Mouse (Mus musculus): ENCODE measurements around the gene Zkscan17. TPM values are rescaled to one million over a fixed set of nuclear protein-coding genes. Genes with fewer than 3 reads are reported as not detected.
"Not testable (repeated sequence)": the region's sequence is repeated elsewhere in the genome, so short reads cannot be mapped to it uniquely, and the experiment has no call there.

Zkscan17 gene
- 11.6 and 15.9 TPM in 2 replicates for polyA plus RNA-seq (2015; fragmentation: Nextera tagmentation; extraction: Ambion mirVana)

GRCm38 (mm10) chr11:59526472-59527080 is at the start of gene Zkscan17:
Zkscan17 (minus strand) TSS chr11:59526751.
- Histone ChIP-seq H3K4me2 (no peak within 1 kb of the TSS), H3K9me3 (replicated peaks) (no peaks in the 10 kb centered on the region), H3K9ac (no peak within 1 kb of the TSS), H3K4me1 (replicated peaks) (no peaks in the 10 kb centered on the region), H3K27ac (no peak within 1 kb of the TSS), H3K27me3 (no peaks in the 10 kb centered on the region), H3K4me3 (no peak within 1 kb of the TSS), H3K36me3 (no peaks in the 10 kb centered on the region)
- ATAC-seq (replicated peaks; ENCODE audit: insufficient number of reproducible peaks, insufficient read depth, low FRiP score, low read depth), result no peak
- WGBS, result 45% methylated on average over 8 of the region's 8 CpGs

GRCm38 (mm10) chr11:59576135-59576534 is 49.6 kb upstream of the Zkscan17 start, which contains the start of gene Olfr222:
Olfr222 (minus strand) TSS chr11:59576235.
- peaks cover 44% of the 10 kb centered on the region for H3K27me3 ChIP-seq
- not testable (repeated sequence) for H3K4me2 ChIP-seq; H3K4me1 ChIP-seq (replicated peaks); H3K4me3 ChIP-seq; H3K36me3 ChIP-seq; H3K9ac ChIP-seq; ATAC-seq (replicated peaks; ENCODE audit: insufficient number of reproducible peaks, insufficient read depth, low FRiP score, low read depth); H3K27ac ChIP-seq; H3K9me3 ChIP-seq (replicated peaks)

GRCm38 (mm10) chr11:59575726-59576125 is 49.2 kb upstream of the Zkscan17 start:
- no peak overlapping the region for H3K4me3 ChIP-seq
- no peak overlapping the region for H3K27ac ChIP-seq
- H3K27me3 ChIP-seq, result peaks cover 48% of the 10 kb centered on the region
- H3K9ac ChIP-seq, result no peak overlapping the region
- no peaks in the 10 kb centered on the region for H3K36me3 ChIP-seq
- no peaks in the 10 kb centered on the region for H3K9me3 ChIP-seq (replicated peaks)
- 47% methylated on average over 9 of the region's 9 CpGs for WGBS
- H3K4me1 ChIP-seq (replicated peaks), result no peaks in the 10 kb centered on the region
- H3K4me2 ChIP-seq, result no peak overlapping the region
- no peak for ATAC-seq (replicated peaks; ENCODE audit: insufficient number of reproducible peaks, insufficient read depth, low FRiP score, low read depth)

- H3K4me2 ChIP-seq, result no peak overlapping the region
- H3K27ac ChIP-seq, result no peak overlapping the region
- WGBS, result 50% methylated on average over 3 of the region's 3 CpGs
- H3K9ac ChIP-seq, result no peak overlapping the region
- no peak for ATAC-seq (replicated peaks; ENCODE audit: insufficient number of reproducible peaks, insufficient read depth, low FRiP score, low read depth)
- no peaks in the 10 kb centered on the region for H3K4me1 ChIP-seq (replicated peaks)
- H3K9me3 ChIP-seq (replicated peaks), result no peaks in the 10 kb centered on the region
- no peaks in the 10 kb centered on the region for H3K36me3 ChIP-seq
- H3K27me3 ChIP-seq, result peaks cover 44% of the 10 kb centered on the region
- no peak overlapping the region for H3K4me3 ChIP-seq
These were observed 42.8 kb upstream of the Zkscan17 start for GRCm38 (mm10) chr11:59569306-59569705.

GRCm38 (mm10) chr11:59562837-59563236 is 36.3 kb upstream of the Zkscan17 start:
- Histone ChIP-seq H3K36me3 (no peaks in the 10 kb centered on the region), H3K9me3 (replicated peaks) (no peaks in the 10 kb centered on the region), H3K4me3 (no peak overlapping the region), H3K27me3 (no peaks in the 10 kb centered on the region), H3K9ac (no peak overlapping the region), H3K4me1 (replicated peaks) (no peaks in the 10 kb centered on the region), H3K27ac (no peak overlapping the region), H3K4me2 (no peak overlapping the region)
- WGBS, result 76% methylated on average over 9 of the region's 9 CpGs
- no peak for ATAC-seq (replicated peaks; ENCODE audit: insufficient number of reproducible peaks, insufficient read depth, low FRiP score, low read depth)

GRCm38 (mm10) chr11:59562336-59562735 is 35.8 kb upstream of the Zkscan17 start:
- no peak overlapping the region for H3K27ac ChIP-seq
- ATAC-seq (replicated peaks; ENCODE audit: insufficient number of reproducible peaks, insufficient read depth, low FRiP score, low read depth), result no peak
- no peaks in the 10 kb centered on the region for H3K36me3 ChIP-seq
- H3K4me2 ChIP-seq, result no peak overlapping the region
- WGBS, result 79% methylated on average over 4 of the region's 4 CpGs
- H3K4me3 ChIP-seq, result no peak overlapping the region
- H3K27me3 ChIP-seq, result no peaks in the 10 kb centered on the region
- H3K9me3 ChIP-seq (replicated peaks), result no peaks in the 10 kb centered on the region
- no peak overlapping the region for H3K9ac ChIP-seq
- no peaks in the 10 kb centered on the region for H3K4me1 ChIP-seq (replicated peaks)

- H3K9ac ChIP-seq, result no peak overlapping the region
- no peak overlapping the region for H3K4me3 ChIP-seq
- no peaks in the 10 kb centered on the region for H3K9me3 ChIP-seq (replicated peaks)
- 61% methylated on average over 3 of the region's 3 CpGs for WGBS
- no peak overlapping the region for H3K27ac ChIP-seq
- no peak for ATAC-seq (replicated peaks; ENCODE audit: insufficient number of reproducible peaks, insufficient read depth, low FRiP score, low read depth)
- H3K4me2 ChIP-seq, result no peak overlapping the region
- H3K36me3 ChIP-seq, result no peaks in the 10 kb centered on the region
- H3K4me1 ChIP-seq (replicated peaks), result no peaks in the 10 kb centered on the region
- no peaks in the 10 kb centered on the region for H3K27me3 ChIP-seq
These were observed 34.4 kb upstream of the Zkscan17 start for GRCm38 (mm10) chr11:59560906-59561305.

- WGBS, result 69% methylated on average over 8 of the region's 8 CpGs
- no peaks in the 10 kb centered on the region for H3K27me3 ChIP-seq
- no peak overlapping the region for H3K4me2 ChIP-seq
- no peak overlapping the region for H3K27ac ChIP-seq
- no peaks in the 10 kb centered on the region for H3K4me1 ChIP-seq (replicated peaks)
- no peaks in the 10 kb centered on the region for H3K9me3 ChIP-seq (replicated peaks)
- ATAC-seq (replicated peaks; ENCODE audit: insufficient number of reproducible peaks, insufficient read depth, low FRiP score, low read depth), result no peak
- no peak overlapping the region for H3K9ac ChIP-seq
- H3K36me3 ChIP-seq, result no peaks in the 10 kb centered on the region
- H3K4me3 ChIP-seq, result no peak overlapping the region
These were observed 28.0 kb upstream of the Zkscan17 start for GRCm38 (mm10) chr11:59554535-59554934.

GRCm38 (mm10) chr11:59554127-59554526 is 27.6 kb upstream of the Zkscan17 start:
- Histone ChIP-seq H3K27ac (no peak overlapping the region), H3K27me3 (no peaks in the 10 kb centered on the region), H3K4me2 (no peak overlapping the region), H3K36me3 (no peaks in the 10 kb centered on the region), H3K4me1 (replicated peaks) (no peaks in the 10 kb centered on the region), H3K4me3 (no peak overlapping the region), H3K9ac (no peak overlapping the region), H3K9me3 (replicated peaks) (no peaks in the 10 kb centered on the region)
- WGBS, result 88% methylated on average over 11 of the region's 11 CpGs
- ATAC-seq (replicated peaks; ENCODE audit: insufficient number of reproducible peaks, insufficient read depth, low FRiP score, low read depth), result no peak

- Histone ChIP-seq H3K4me1 (replicated peaks) (no peaks in the 10 kb centered on the region), H3K4me2 (no peak overlapping the region), H3K9me3 (replicated peaks) (no peaks in the 10 kb centered on the region), H3K27ac (no peak overlapping the region), H3K9ac (no peak overlapping the region), H3K36me3 (no peaks in the 10 kb centered on the region), H3K27me3 (no peaks in the 10 kb centered on the region), H3K4me3 (no peak overlapping the region)
- ATAC-seq (replicated peaks; ENCODE audit: insufficient number of reproducible peaks, insufficient read depth, low FRiP score, low read depth), result no peak
- WGBS, result 75% methylated on average over 9 of the region's 9 CpGs
These were observed 17.5 kb upstream of the Zkscan17 start for GRCm38 (mm10) chr11:59544005-59544404.

- Histone ChIP-seq H3K4me1 (replicated peaks) (0 out of 2 replicates have a peak, but pooled peaks cover 3% of the 10 kb centered on the region), H3K27ac (no peak overlapping the region), H3K27me3 (no peaks in the 10 kb centered on the region), H3K4me2 (no peak overlapping the region), H3K4me3 (no peak overlapping the region), H3K9me3 (replicated peaks) (no peaks in the 10 kb centered on the region), H3K36me3 (no peaks in the 10 kb centered on the region), H3K9ac (no peak overlapping the region)
- no peak for ATAC-seq (replicated peaks; ENCODE audit: insufficient number of reproducible peaks, insufficient read depth, low FRiP score, low read depth)
- WGBS, result 77% methylated on average over 3 of the region's 3 CpGs
These were observed 16.8 kb upstream of the Zkscan17 start for GRCm38 (mm10) chr11:59543376-59543775.

GRCm38 (mm10) chr11:59542442-59542841 is 15.9 kb upstream of the Zkscan17 start:
- no peak overlapping the region for H3K4me2 ChIP-seq
- no peaks in the 10 kb centered on the region for H3K9me3 ChIP-seq (replicated peaks)
- H3K27me3 ChIP-seq, result no peaks in the 10 kb centered on the region
- 67% methylated on average over 6 of the region's 6 CpGs for WGBS
- H3K9ac ChIP-seq, result no peak overlapping the region
- 0 out of 2 replicates have a peak, but pooled peaks cover 5% of the 10 kb centered on the region for H3K4me1 ChIP-seq (replicated peaks)
- ATAC-seq (replicated peaks; ENCODE audit: insufficient number of reproducible peaks, insufficient read depth, low FRiP score, low read depth), result no peak
- H3K27ac ChIP-seq, result no peak overlapping the region
- H3K36me3 ChIP-seq, result no peaks in the 10 kb centered on the region
- no peak overlapping the region for H3K4me3 ChIP-seq

Data from heart, embryonic 15.5 days (tissue).